Mouse (Mus musculus) CH12.LX (cell line): ENCODE measurements around the gene Miip.

Source experiments
- CTCF ChIP-seq, 2 experiments: IDR thresholded peaks in 1 of 2; conservative IDR thresholded peaks in 1 of 2; 2 replicates each; pipeline ENCODE4 v1.5.1; 2011 to 2012; ENCODE audit warnings: low read depth in 2 of 2, low read length in 2 of 2, improper control_type of control experiment in 1 of 2, inconsistent platforms in 1 of 2, mild to moderate bottlenecking in 1 of 2, moderate library complexity in 1 of 2
- EP300 ChIP-seq: IDR thresholded peaks from 2 replicates; pipeline ENCODE4 v1.6.1; 2011; ENCODE audit warnings: low read length, improper control_type of control experiment
- MAX ChIP-seq: IDR thresholded peaks from 2 replicates; pipeline ENCODE4 v1.6.1; 2011; ENCODE audit warnings: low read length, improper control_type of control experiment
- MYC ChIP-seq: IDR thresholded peaks from 2 replicates; pipeline ENCODE4 v1.6.1; 2011; ENCODE audit warnings: low read depth, mild to moderate bottlenecking, improper control_type of control experiment, low read length
- TBP ChIP-seq: conservative IDR thresholded peaks from 2 replicates; pipeline ENCODE4 v1.6.1; 2011; ENCODE audit warnings: low read depth, low read length, improper control_type of control experiment
- UBTF ChIP-seq: IDR thresholded peaks from 2 replicates; pipeline ENCODE4 v1.6.1; 2012; ENCODE audit warnings: low read depth, mild to moderate bottlenecking, inconsistent platforms, low read length, improper control_type of control experiment, moderate library complexity

DNA sequence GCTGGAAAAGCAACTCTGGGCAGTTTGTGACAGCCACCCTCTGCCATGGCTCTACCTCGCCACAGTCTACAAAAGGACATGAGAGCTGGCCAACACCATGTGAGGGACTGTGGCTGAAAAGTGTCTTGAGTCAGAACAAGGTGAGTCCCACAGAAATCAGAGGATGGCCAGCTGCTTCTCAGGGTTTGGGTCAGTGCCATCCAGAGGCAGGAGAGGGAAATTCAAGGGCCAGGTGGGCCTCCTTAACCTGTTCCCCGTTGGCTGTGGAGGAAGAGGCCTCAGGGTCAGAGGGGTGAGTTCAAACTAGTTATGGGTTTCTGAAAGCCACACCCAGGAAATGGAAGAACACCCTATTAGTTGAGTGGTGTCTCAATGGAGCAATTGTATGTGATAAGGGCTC lies 10.8 kb upstream of the Miip start:
- TF ChIP-seq EP300 (no peak), TBP (no peak), CTCF (conservative IDR thresholded peaks at IDR 0.05 in 1 of 2, IDR thresholded peaks at IDR 0.05 in 1 of 2; ENCODE audit: low read depth in 2 of 2, low read length in 2 of 2) (no peak), MYC (no peak), MAX (no peak), UBTF (no peak)
